In the genomic region with DNA sequence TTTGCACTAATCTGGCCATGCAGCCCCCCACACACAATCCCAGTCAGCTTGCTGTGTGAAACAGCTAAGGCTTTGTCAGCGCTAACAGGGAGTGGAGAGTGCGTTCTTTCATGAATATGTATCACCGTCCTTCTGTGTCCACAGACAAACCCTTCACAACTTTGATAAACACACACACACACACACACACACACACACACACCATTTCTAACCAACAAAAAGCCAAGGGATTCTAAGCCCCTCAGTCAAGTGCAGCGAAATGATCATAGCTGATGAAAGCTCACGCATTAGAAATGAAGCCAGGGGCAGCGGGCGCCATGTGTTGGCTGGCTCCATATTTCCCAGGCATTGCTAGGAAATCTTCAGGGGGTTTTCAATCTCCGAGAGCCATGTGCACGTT, we compare ENCODE assay signal across 11 mouse cellular contexts. TPM values are rescaled to one million over a fixed set of nuclear protein-coding genes. Genes with fewer than 3 reads are reported as not detected.
DNase-seq lines count a peak whose midpoint lies in the region; ATAC-seq lines count a peak whose summit lies in the region.
"Had no signal": no experiment of that assay in that cellular context is flagged by ENCODE, and none has a peak within 500 bp of the region (broad histone marks: within the 10 kb centered on the region; RNA-seq: fewer than 3 reads in every experiment).

No protein-coding gene starts in this region.

- ATAC-seq in forebrain, embryonic 16.5 days: peak; percentile 79
- ATAC-seq in midbrain, embryonic 11.5 days (ENCODE audit: low FRiP score): peak; percentile 84
- ATAC-seq: Patski had no signal

- peak overlapping the region; percentile 34 for H3K9ac ChIP-seq in forebrain, embryonic 16.5 days (replicated peaks; ENCODE audit: low read depth, low read length)
- no peak overlapping the region for H3K9ac ChIP-seq in midbrain, embryonic 11.5 days (ENCODE audit: low read length)

- 2% methylated on average over 9 of the region's 9 CpGs for WGBS in forebrain, embryonic 16.5 days
- 4% methylated on average over 9 of the region's 9 CpGs for WGBS in midbrain, embryonic 11.5 days

- peaks cover 30% of the 10 kb centered on the region for H3K4me1 ChIP-seq in forebrain, embryonic 16.5 days (replicated peaks; ENCODE audit: control insufficient read depth, insufficient read depth, low read length)
- peaks cover 45% of the 10 kb centered on the region for H3K4me1 ChIP-seq in midbrain, embryonic 11.5 days (ENCODE audit: control insufficient read depth, insufficient read depth, low read length)

- H3K4me2 ChIP-seq in forebrain, embryonic 16.5 days (ENCODE audit: low read length): peak overlapping the region; percentile 63
- H3K4me2 ChIP-seq in midbrain, embryonic 11.5 days: peak overlapping the region; percentile 37

- DNase-seq in cerebellum, postnatal 10 days: peak; percentile 31 to 46
- DNase-seq in cerebellum, postnatal 25 days: no peak
- DNase-seq in brain, embryonic 18.5 days (ENCODE audit: low read depth, low spot score): peak; percentile 30
- peak; percentile 98 for DNase-seq in midbrain, embryonic 11.5 days (ENCODE audit: low spot score, missing footprints)
- no peak for DNase-seq in urinary bladder, adult 2 months (ENCODE audit: low spot score)
- no peak for DNase-seq in spleen, postnatal 36 days (ENCODE audit: low spot score in 2 of 2)
- DNase-seq in adrenal gland, adult (ENCODE audit: inconsistent age in 2 of 2, low spot score in 1 of 2): no peak
- DNase-seq: kidney, adult 18-20 months had no signal

- peak overlapping the region; percentile 28 for H3K4me3 ChIP-seq in forebrain, embryonic 16.5 days (replicated peaks; ENCODE audit: low read length)
- no peak overlapping the region for H3K4me3 ChIP-seq in midbrain, embryonic 11.5 days (ENCODE audit: low read depth, low read length)

- peaks cover 2% of the 10 kb centered on the region; the same call in 1 of the 2 replicates for H3K27me3 ChIP-seq in forebrain, embryonic 16.5 days (replicated peaks; ENCODE audit: control insufficient read depth, insufficient read depth, low read length)
- peaks cover 47% of the 10 kb centered on the region for H3K27me3 ChIP-seq in midbrain, embryonic 11.5 days (ENCODE audit: control insufficient read depth, insufficient read depth, low read length)
- H3K27me3 ChIP-seq: Patski had no signal

- no peaks in the 10 kb centered on the region for H3K36me3 ChIP-seq in forebrain, embryonic 16.5 days (ENCODE audit: control insufficient read depth, insufficient read depth)
- H3K36me3 ChIP-seq in midbrain, embryonic 11.5 days (ENCODE audit: control insufficient read depth, insufficient read depth, low read length): no peaks in the 10 kb centered on the region

- H3K27ac ChIP-seq in forebrain, embryonic 16.5 days (ENCODE audit: low read length): peak overlapping the region; percentile 70
- H3K27ac ChIP-seq in midbrain, embryonic 11.5 days (ENCODE audit: low read depth, low read length): peak overlapping the region; percentile 72
- H3K27ac ChIP-seq: macrophage had no signal

- H3K9me3 ChIP-seq in forebrain, embryonic 16.5 days (ENCODE audit: control insufficient read depth, low read length): peaks cover 2% of the 10 kb centered on the region; the same call in 1 of the 2 replicates
- H3K9me3 ChIP-seq in midbrain, embryonic 11.5 days (ENCODE audit: control insufficient read depth, low read length): no peaks in the 10 kb centered on the region

RNA-seq across cellular contexts. Expression of a gene that starts 31.1 kb away (rescaled TPM):
- polyA plus RNA-seq in forebrain, embryonic 16.5 days (2015; fragmentation: Nextera tagmentation; extraction: Ambion mirVana): 0.92 and 0.99 TPM in 2 replicates
- 0.70 and 0.72 TPM in 2 replicates for polyA plus RNA-seq in midbrain, embryonic 11.5 days (2014; fragmentation: Nextera tagmentation; extraction: Ambion mirVana)
- polyA plus RNA-seq in urinary bladder, adult 2 months (2012; rRNA removed): 17.8 and 20.4 TPM in 2 replicates

RNA-seq across cellular contexts. Expression of a gene that starts 40.3 kb away (rescaled TPM):
- 3.4 and 5.0 TPM in 2 replicates for polyA plus RNA-seq in forebrain, embryonic 16.5 days (2015; fragmentation: Nextera tagmentation; extraction: Ambion mirVana)
- polyA plus RNA-seq in midbrain, embryonic 11.5 days (2014; fragmentation: Nextera tagmentation; extraction: Ambion mirVana): 3.7 and 4.3 TPM in 2 replicates
- 10.1 and 12.2 TPM in 2 replicates for polyA plus RNA-seq in urinary bladder, adult 2 months (2012; rRNA removed)

Comparison
In these comparisons a context has a peak if more than half of its experiments do, and no peak if none do; other contexts are left out.
1. DNase-seq: peak in cerebellum, postnatal 10 days (2 of 2), brain, embryonic 18.5 days (single experiment) and midbrain, embryonic 11.5 days (single experiment); none in cerebellum, postnatal 25 days (0 of 2), urinary bladder, adult 2 months (single experiment), spleen, postnatal 36 days (0 of 2) and adrenal gland, adult (0 of 2).